Mouse (Mus musculus) midbrain, postnatal 0 days (tissue): ENCODE results near the gene Med27. TPM values are rescaled to one million over a fixed set of nuclear protein-coding genes. Genes with fewer than 3 reads are reported as not detected.

ENCODE experiments used
- ATAC-seq: fragments of 200-750 bp; cut with Nextera tagmentation; 2 replicates; pipeline ENCODE4 v1.8.0; 2017; ENCODE audit warnings: moderate number of reproducible peaks, mild to moderate bottlenecking, moderate TSS enrichment, moderate library complexity; ENCODE audit not compliant: low FRiP score
- DNase-seq: peaks from one replicate; pipeline ENCODE4 v3.0.0-alpha.2; 2015; ENCODE audit warnings: low spot score
- H3K27ac ChIP-seq: fragments of 300-500 bp; sonication (generic); 2 replicates; pipeline ENCODE4 v1.5.1; 2014; ENCODE audit warnings: low read depth, mild to moderate bottlenecking, low read length, mixed read lengths
- H3K27me3 ChIP-seq: fragments of 300-500 bp; sonication (generic); 2 replicates; pipeline ENCODE4 v1.6.1; 2014; ENCODE audit warnings: low read length, control low read depth, mixed read lengths; ENCODE audit not compliant: insufficient read depth
- H3K36me3 ChIP-seq: fragments of 300-500 bp; sonication (generic); 2 replicates; pipeline ENCODE4 v1.6.1; 2014; ENCODE audit warnings: low read length, control low read depth, mixed read lengths; ENCODE audit not compliant: insufficient read depth
- H3K4me1 ChIP-seq: fragments of 300-500 bp; sonication (generic); 2 replicates; pipeline ENCODE4 v1.6.1; 2014; ENCODE audit warnings: mild to moderate bottlenecking, control low read depth, antibody characterized with exemption, low read length, mixed read lengths; ENCODE audit not compliant: insufficient read depth
- H3K4me2 ChIP-seq: fragments of 300-500 bp; sonication (generic); 2 replicates; pipeline ENCODE4 v1.6.1; 2014; ENCODE audit warnings: low read depth, mild to moderate bottlenecking, low read length, mixed read lengths; ENCODE audit not compliant: poor library complexity, severe bottlenecking
- H3K4me3 ChIP-seq: fragments of 300-500 bp; sonication (generic); 2 replicates; pipeline ENCODE4 v1.5.1; 2014; ENCODE audit warnings: low read depth, mild to moderate bottlenecking, low read length, moderate library complexity
- H3K9ac ChIP-seq: fragments of 300-500 bp; sonication (generic); replicated peaks from 2 replicates; pipeline ENCODE4 v1.6.1; 2014; ENCODE audit warnings: mild to moderate bottlenecking, low read length, moderate library complexity, mixed read lengths; ENCODE audit not compliant: poor library complexity, severe bottlenecking
- H3K9me3 ChIP-seq: fragments of 300-500 bp; sonication (generic); 2 replicates; pipeline ENCODE4 v1.6.1; 2016; ENCODE audit warnings: low read length, control low read depth
- CTCF ChIP-seq: IDR thresholded peaks from 2 replicates; pipeline ENCODE4 v1.5.1; 2016; ENCODE audit warnings: antibody characterized with exemption, mild to moderate bottlenecking
- WGBS: fragments of 180-500 bp; shearing (Covaris S2); extraction: QIAGEN DNeasy Blood & Tissue Kit; methylation state at CpG from one replicate; pipeline ENCODE4 v1.1.7; 2014; 5-methylcytosine and 5-hydroxymethylcytosine counted together
- polyA plus RNA-seq: library from polyadenylated mRNA; unstranded; fragments of >200 nt; fragmentation: Nextera tagmentation; extraction: Ambion mirVana; gene quantifications from 2 replicates; pipeline ENCODE4 v1.2.1, GENCODE M21; 2015
- total RNA-seq: library from RNA; depleted of rRNA; stranded (reverse); fragments of >200 nt; gene quantifications from 2 replicates; pipeline ENCODE4 v1.2.3, GENCODE M21; 2014

Gene Med27
- total and polyA plus RNA-seq, 2 experiments from 2014 or later, result 58.0 to 65.0 TPM

GRCm38 (mm10) chr2:29532921-29533320, 186.3 kb downstream of the Med27 start:
- TF ChIP-seq CTCF, result no peak
- WGBS, result 77% methylated on average over 4 of the region's 5 CpGs

GRCm38 (mm10) chr2:29535566-29536244, 189.1 kb downstream of the Med27 start:
- no peak for TF ChIP-seq CTCF
- ATAC-seq (no peak), DNase-seq (no peak)
- no peaks in the 10 kb centered on the region for H3K9me3 ChIP-seq
- no peak overlapping the region for H3K27ac ChIP-seq
- no peaks in the 10 kb centered on the region for H3K36me3 ChIP-seq
- 0 out of 2 replicates have a peak, but pooled peaks cover 3% of the 10 kb centered on the region for H3K27me3 ChIP-seq
- no peak overlapping the region for H3K9ac ChIP-seq
- no peak overlapping the region for H3K4me3 ChIP-seq
- no peaks in the 10 kb centered on the region for H3K4me1 ChIP-seq
- WGBS, result 79% methylated on average over 5 of the region's 5 CpGs
- no peak overlapping the region for H3K4me2 ChIP-seq

More at GRCm38 (mm10) chr2:29532921-29533320, 186.3 kb downstream of the Med27 start:
- ATAC-seq (no peak), DNase-seq (no peak)
- Histone ChIP-seq H3K9me3 (no peaks in the 10 kb centered on the region), H3K9ac (no peak overlapping the region), H3K4me3 (no peak overlapping the region), H3K4me2 (no peak overlapping the region), H3K36me3 (no peaks in the 10 kb centered on the region), H3K27ac (no peak overlapping the region), H3K4me1 (no peaks in the 10 kb centered on the region), H3K27me3 (0 out of 2 replicates have a peak, but pooled peaks cover 3% of the 10 kb centered on the region)

- Histone ChIP-seq H3K9me3 (no peaks in the 10 kb centered on the region), H3K4me1 (no peaks in the 10 kb centered on the region)
These were observed 189.9 kb downstream of the Med27 start for GRCm38 (mm10) chr2:29536481-29536880.

GRCm38 (mm10) chr2:29537334-29537733, 190.7 kb downstream of the Med27 start:
- Histone ChIP-seq H3K27me3 (0 out of 2 replicates have a peak, but pooled peaks cover 3% of the 10 kb centered on the region), H3K9ac (no peak overlapping the region), H3K36me3 (no peaks in the 10 kb centered on the region), H3K4me1 (no peaks in the 10 kb centered on the region), H3K4me2 (no peak overlapping the region), H3K27ac (no peak overlapping the region), H3K9me3 (no peaks in the 10 kb centered on the region), H3K4me3 (no peak overlapping the region)
- ATAC-seq, result no peak
- DNase-seq, result no peak
- WGBS, result 82% methylated on average over 8 of the region's 8 CpGs
- no peak for TF ChIP-seq CTCF

More at GRCm38 (mm10) chr2:29536481-29536880, 189.9 kb downstream of the Med27 start:
- Histone ChIP-seq H3K4me3 (no peak overlapping the region), H3K9ac (no peak overlapping the region), H3K4me2 (no peak overlapping the region), H3K27ac (no peak overlapping the region), H3K27me3 (0 out of 2 replicates have a peak, but pooled peaks cover 3% of the 10 kb centered on the region), H3K36me3 (no peaks in the 10 kb centered on the region)
- DNase-seq (no peak), ATAC-seq (no peak)
- TF ChIP-seq CTCF, result no peak
- 86% methylated on average over 9 of the region's 9 CpGs for WGBS

- WGBS, result 59% methylated on average over 13 of the region's 13 CpGs
These were observed 195.4 kb downstream of the Med27 start for GRCm38 (mm10) chr2:29542039-29542438.

GRCm38 (mm10) chr2:29546571-29546970, 200.0 kb downstream of the Med27 start:
- no peak overlapping the region for H3K4me3 ChIP-seq
- no peak overlapping the region for H3K27ac ChIP-seq
- no peak for ATAC-seq
- no peaks in the 10 kb centered on the region for H3K9me3 ChIP-seq
- H3K36me3 ChIP-seq, result no peaks in the 10 kb centered on the region
- H3K9ac ChIP-seq, result no peak overlapping the region
- H3K27me3 ChIP-seq, result no peaks in the 10 kb centered on the region
- 34% methylated on average over 12 of the region's 12 CpGs for WGBS
- no peak overlapping the region for H3K4me2 ChIP-seq
- H3K4me1 ChIP-seq, result peaks cover 6% of the 10 kb centered on the region; the same call in 1 of the 2 replicates
- TF ChIP-seq CTCF, result no peak
- DNase-seq, result no peak

More at GRCm38 (mm10) chr2:29542039-29542438, 195.4 kb downstream of the Med27 start:
- no peak overlapping the region for H3K4me3 ChIP-seq
- no peaks in the 10 kb centered on the region for H3K27me3 ChIP-seq
- H3K27ac ChIP-seq, result no peak overlapping the region
- peaks cover 6% of the 10 kb centered on the region; the same call in 1 of the 2 replicates for H3K4me1 ChIP-seq
- H3K9me3 ChIP-seq, result no peaks in the 10 kb centered on the region
- no peak for TF ChIP-seq CTCF
- no peak overlapping the region for H3K4me2 ChIP-seq
- DNase-seq (peak; percentile 40), ATAC-seq (peak; percentile 34; the same call in 1 of the 2 replicates)
- no peak overlapping the region for H3K9ac ChIP-seq
- no peaks in the 10 kb centered on the region for H3K36me3 ChIP-seq
